Mouse (Mus musculus) testis, adult 2 months (tissue): Measurements from ENCODE around the gene Prkce. TPM values are rescaled to one million over a fixed set of nuclear protein-coding genes. Genes with fewer than 3 reads are reported as not detected.

Source experiments
- H3K27ac ChIP-seq: fragments of 200-500 bp; 2 replicates; pipeline ENCODE4 v1.5.1; 2012; ENCODE audit warnings: low read depth, low read length; ENCODE audit not compliant: control insufficient read depth, insufficient read depth
- H3K27me3 ChIP-seq: fragments of 200-500 bp; 2 replicates; pipeline ENCODE4 v1.6.1; 2012; ENCODE audit warnings: mild to moderate bottlenecking, low read length, moderate library complexity; ENCODE audit not compliant: control insufficient read depth, insufficient read depth
- H3K36me3 ChIP-seq: fragments of 200-500 bp; 2 replicates; pipeline ENCODE4 v1.6.1; 2012; ENCODE audit warnings: mild to moderate bottlenecking, low read length; ENCODE audit not compliant: control insufficient read depth, insufficient read depth
- H3K4me1 ChIP-seq: fragments of 200-500 bp; 2 replicates; pipeline ENCODE4 v1.6.1; 2012; ENCODE audit warnings: low read length; ENCODE audit not compliant: control insufficient read depth, insufficient read depth
- H3K4me3 ChIP-seq: fragments of 200-500 bp; 2 replicates; pipeline ENCODE4 v1.5.1; 2012; ENCODE audit warnings: low read depth, mild to moderate bottlenecking, low read length, moderate library complexity, mixed read lengths; ENCODE audit not compliant: control insufficient read depth
- CTCF ChIP-seq: fragments of 200-500 bp; IDR thresholded peaks from 2 replicates; pipeline ENCODE4 v1.5.1; 2012; ENCODE audit warnings: low read depth, mild to moderate bottlenecking, inconsistent platforms, low read length, moderate library complexity; ENCODE audit not compliant: control insufficient read depth, insufficient read depth, insufficient replicate concordance
- POLR2A ChIP-seq: fragments of 200-500 bp; IDR thresholded peaks from 2 replicates; pipeline ENCODE4 v1.6.1; 2012; ENCODE audit warnings: low read depth, mild to moderate bottlenecking, inconsistent platforms, low read length, moderate library complexity; ENCODE audit not compliant: control insufficient read depth
- polyA plus RNA-seq: library from polyadenylated mRNA; depleted of rRNA; stranded (reverse); fragments of >200 nt; gene quantifications from 2 replicates; pipeline ENCODE4 v1.2.3, GENCODE M21; 2012

Prkce gene
- polyA plus RNA-seq, 1 experiment, result 1.2 TPM

DNA sequence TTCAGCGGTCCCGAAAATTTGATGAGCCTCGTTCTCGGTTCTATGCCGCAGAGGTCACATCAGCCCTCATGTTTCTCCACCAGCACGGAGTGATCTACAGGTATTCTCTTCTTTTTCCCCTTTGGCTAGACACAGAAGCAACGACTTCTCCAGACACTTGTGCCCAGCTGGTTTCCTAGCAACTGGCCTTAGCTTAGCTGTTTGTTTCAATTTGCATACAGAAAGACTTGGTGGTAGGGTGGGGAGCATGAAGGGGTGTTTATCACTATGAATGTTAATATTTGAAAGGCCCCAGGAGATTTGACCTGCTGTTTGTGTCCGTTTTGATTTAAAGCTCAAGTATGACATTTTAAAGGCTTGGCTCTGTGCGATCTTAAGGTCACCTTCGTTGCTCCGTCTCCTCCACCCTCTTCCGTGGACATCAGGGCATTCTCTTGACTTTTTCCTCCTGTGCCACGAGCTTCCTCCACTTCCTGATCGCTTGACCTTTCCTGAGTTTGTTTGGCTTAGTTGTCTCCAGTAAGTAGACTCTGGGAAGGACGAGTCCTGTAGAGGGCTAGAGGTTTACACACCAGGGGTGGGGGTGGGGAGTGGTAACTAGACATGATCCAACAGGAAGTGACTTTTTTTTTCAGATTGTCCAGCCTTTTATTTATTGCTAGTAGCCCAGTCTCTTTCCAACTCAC is 391.8 kb downstream of the Prkce start:
- Histone ChIP-seq H3K4me3 (no peak overlapping the region), H3K27ac (no peak overlapping the region), H3K4me1 (no peaks in the 10 kb centered on the region), H3K27me3 (no peaks in the 10 kb centered on the region), H3K36me3 (no peaks in the 10 kb centered on the region)
- TF ChIP-seq CTCF (no peak), POLR2A (no peak)

- H3K36me3 ChIP-seq, result no peaks in the 10 kb centered on the region
- no peak for TF ChIP-seq POLR2A
- no peak for TF ChIP-seq CTCF
- H3K27ac ChIP-seq, result no peak overlapping the region
These were observed 392.9 kb downstream of the Prkce start for GRCm38 (mm10) chr17:86560499-86560898.

DNA sequence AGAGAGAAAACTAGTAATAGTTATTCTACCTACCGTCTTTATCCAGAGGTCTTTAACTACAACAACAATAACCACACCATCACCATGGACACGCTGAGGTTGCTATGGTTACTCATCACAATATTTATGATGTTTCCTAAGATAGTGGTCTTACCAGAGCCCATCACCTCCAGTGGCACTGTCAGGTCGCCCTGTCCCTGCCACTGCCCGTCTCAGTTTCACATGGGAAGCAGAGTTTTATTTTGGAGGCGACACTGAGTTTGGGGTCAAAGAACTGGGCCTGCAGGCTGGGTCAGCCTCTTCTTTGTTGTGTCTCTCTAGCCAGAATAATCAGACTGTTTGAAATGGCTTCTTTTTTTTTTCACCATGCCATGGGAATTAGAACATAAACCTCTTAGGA is 402.9 kb downstream of the Prkce start:
- TF ChIP-seq CTCF, result no peak
- TF ChIP-seq POLR2A, result no peak
- H3K27me3 ChIP-seq, result no peaks in the 10 kb centered on the region
- H3K4me1 ChIP-seq, result no peaks in the 10 kb centered on the region
- no peaks in the 10 kb centered on the region for H3K36me3 ChIP-seq
- H3K27ac ChIP-seq, result no peak overlapping the region
- H3K4me3 ChIP-seq, result no peak overlapping the region

More at GRCm38 (mm10) chr17:86560499-86560898, 392.9 kb downstream of the Prkce start:
- Histone ChIP-seq H3K27me3 (no peaks in the 10 kb centered on the region), H3K4me1 (no peaks in the 10 kb centered on the region), H3K4me3 (no peak overlapping the region)

- no peak overlapping the region for H3K4me3 ChIP-seq
- H3K27me3 ChIP-seq, result no peaks in the 10 kb centered on the region
- H3K27ac ChIP-seq, result no peak overlapping the region
- H3K36me3 ChIP-seq, result no peaks in the 10 kb centered on the region
- no peaks in the 10 kb centered on the region for H3K4me1 ChIP-seq
- TF ChIP-seq POLR2A (no peak), CTCF (no peak)
These were observed 403.7 kb downstream of the Prkce start for GRCm38 (mm10) chr17:86571266-86571665.

- no peak for TF ChIP-seq POLR2A
- TF ChIP-seq CTCF, result no peak
- Histone ChIP-seq H3K27ac (no peak overlapping the region), H3K36me3 (no peaks in the 10 kb centered on the region)
These were observed 404.6 kb downstream of the Prkce start for GRCm38 (mm10) chr17:86572136-86572535.

DNA sequence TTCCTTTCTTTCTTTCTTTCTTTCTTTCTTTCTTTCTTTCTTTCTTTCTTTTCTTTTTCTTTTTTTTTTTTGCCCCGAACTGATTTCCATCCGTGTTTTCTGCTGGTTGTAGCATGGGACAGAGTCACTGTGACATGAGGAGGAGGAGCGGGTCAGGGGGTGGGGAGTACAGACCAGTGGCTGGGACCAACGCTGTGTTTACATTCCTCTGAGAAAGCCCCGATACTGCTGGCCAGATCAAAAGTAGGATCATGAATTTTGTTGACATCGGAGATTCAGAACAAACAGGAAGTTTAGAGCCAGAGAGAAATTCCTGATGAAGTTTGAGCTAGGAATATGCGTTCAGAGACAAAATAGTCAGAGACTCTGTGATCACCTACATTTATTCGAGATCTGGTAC is 405.0 kb downstream of the Prkce start:
- Histone ChIP-seq H3K36me3 (no peaks in the 10 kb centered on the region), H3K27me3 (no peaks in the 10 kb centered on the region), H3K27ac (no peak overlapping the region), H3K4me3 (no peak overlapping the region), H3K4me1 (no peaks in the 10 kb centered on the region)
- TF ChIP-seq CTCF (no peak), POLR2A (no peak)

More at GRCm38 (mm10) chr17:86572136-86572535, 404.6 kb downstream of the Prkce start:
- Histone ChIP-seq H3K4me1 (no peaks in the 10 kb centered on the region), H3K27me3 (no peaks in the 10 kb centered on the region), H3K4me3 (no peak overlapping the region)

DNA sequence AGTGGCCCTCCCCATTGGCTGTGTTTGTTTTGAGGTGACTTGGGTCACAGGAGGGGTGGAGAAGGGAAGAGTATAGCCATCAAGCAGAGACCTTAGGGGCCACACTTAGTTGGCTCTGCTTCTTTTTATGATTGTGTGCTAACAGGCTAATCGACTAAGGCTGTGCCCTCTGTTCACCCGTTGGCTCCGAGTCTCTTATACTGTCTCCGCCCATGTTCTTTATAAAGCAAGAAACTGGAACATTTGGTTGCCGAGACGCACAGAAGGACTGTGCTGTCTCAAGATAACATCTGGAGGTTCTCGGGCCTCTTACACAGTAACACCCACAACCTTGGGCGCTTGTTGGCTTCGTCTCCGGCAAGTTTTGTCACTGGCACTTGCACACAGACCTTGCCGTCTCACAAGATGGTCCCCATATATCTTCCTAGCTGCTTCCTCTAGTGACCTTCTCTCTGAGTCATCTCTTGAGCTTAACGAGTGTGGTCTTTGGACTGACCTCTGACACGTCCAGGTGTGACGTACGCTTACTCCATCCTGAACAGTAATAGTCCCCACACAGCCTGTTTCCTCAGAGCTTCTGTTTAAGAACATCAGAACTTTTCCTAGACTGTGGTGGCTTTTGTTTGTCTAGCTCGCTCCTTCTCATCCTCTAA is 406.1 kb downstream of the Prkce start:
- TF ChIP-seq CTCF (no peak), POLR2A (no peak)
- Histone ChIP-seq H3K27ac (no peak overlapping the region), H3K27me3 (no peaks in the 10 kb centered on the region), H3K4me3 (no peak overlapping the region), H3K36me3 (no peaks in the 10 kb centered on the region), H3K4me1 (no peaks in the 10 kb centered on the region)
